Mouse (Mus musculus): ENCODE measurements around the gene Cers6.

DNA sequence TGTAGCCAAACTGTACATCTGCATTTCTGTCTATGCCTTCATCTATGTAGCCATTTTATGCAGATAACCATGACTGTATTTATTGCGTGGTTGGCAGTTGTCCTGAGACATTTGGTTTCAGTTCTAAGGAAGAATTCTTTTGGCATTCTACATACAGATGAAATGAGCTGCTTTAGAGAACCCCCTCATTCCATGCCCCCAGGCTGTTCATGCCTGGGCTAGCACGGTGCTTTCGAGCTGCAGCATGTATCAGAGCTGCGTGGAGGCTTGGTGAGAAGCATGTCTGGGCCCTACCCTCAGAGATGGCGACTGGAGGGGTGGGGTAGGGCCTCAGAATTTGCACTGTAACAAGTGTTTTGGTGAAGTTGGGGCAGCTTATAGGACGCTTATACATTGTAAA, 64.3 kb downstream of the Cers6 start:
- TF ChIP-seq CTCF (IDR thresholded peaks at IDR 0.05; ENCODE audit: control insufficient read depth, insufficient read depth, insufficient read length) (no peak), MAX (IDR thresholded peaks at IDR 0.05) (no peak)
